Mouse (Mus musculus) thymus, adult 2 months (tissue): ENCODE measurements at regions not wholly inside any gene's neighbourhood (a gene's known extent, or its start where the extent isn't known, plus 50 kb on each side); places are given as distances from the start of the nearest gene placed in this dataset.

ENCODE experiments used
- DNase-seq: peaks from one replicate; pipeline ENCODE4 v3.0.0; 2021
- H3K27ac ChIP-seq: fragments of 200-500 bp; 2 replicates; pipeline ENCODE4 v1.5.1; 2012; ENCODE audit warnings: low read length, control low read depth; ENCODE audit not compliant: control insufficient read depth, insufficient read depth
- H3K27me3 ChIP-seq: fragments of 200-500 bp; 2 replicates; pipeline ENCODE4 v1.6.1; 2012; ENCODE audit warnings: mild to moderate bottlenecking, low read length, moderate library complexity, mixed read lengths; ENCODE audit not compliant: control insufficient read depth, insufficient read depth
- H3K36me3 ChIP-seq: fragments of 200-500 bp; 2 replicates; pipeline ENCODE4 v1.6.1; 2012; ENCODE audit warnings: mild to moderate bottlenecking, low read length, moderate library complexity; ENCODE audit not compliant: control insufficient read depth, insufficient read depth
- H3K4me1 ChIP-seq: fragments of 200-500 bp; replicated peaks from 2 replicates; pipeline ENCODE4 v1.6.1; 2012; ENCODE audit warnings: low read length; ENCODE audit not compliant: control insufficient read depth, insufficient read depth
- H3K4me3 ChIP-seq: fragments of 200-500 bp; 2 replicates; pipeline ENCODE4 v1.5.1; 2012; ENCODE audit warnings: mild to moderate bottlenecking, low read length, control low read depth, moderate library complexity; ENCODE audit not compliant: control insufficient read depth, insufficient read depth
- CTCF ChIP-seq: fragments of 200-500 bp; IDR thresholded peaks from 2 replicates; pipeline ENCODE4 v1.5.1; 2012; ENCODE audit warnings: mild to moderate bottlenecking, control low read depth, low read length, moderate library complexity, borderline replicate concordance; ENCODE audit not compliant: control insufficient read depth, poor library complexity, insufficient read depth; ENCODE audit errors: extremely low read depth
- POLR2A ChIP-seq: fragments of 200-500 bp; IDR thresholded peaks from 2 replicates; pipeline ENCODE4 v1.6.1; 2012; ENCODE audit warnings: mild to moderate bottlenecking, low read length, control low read depth, moderate library complexity; ENCODE audit not compliant: control insufficient read depth, poor library complexity, insufficient read depth; ENCODE audit errors: extremely low read depth
- WGBS: fragments of 180-500 bp; shearing (Covaris S2); methylation state at CpG from one replicate; pipeline ENCODE4 v1.1.7; 2018; 5-methylcytosine and 5-hydroxymethylcytosine counted together

DNA sequence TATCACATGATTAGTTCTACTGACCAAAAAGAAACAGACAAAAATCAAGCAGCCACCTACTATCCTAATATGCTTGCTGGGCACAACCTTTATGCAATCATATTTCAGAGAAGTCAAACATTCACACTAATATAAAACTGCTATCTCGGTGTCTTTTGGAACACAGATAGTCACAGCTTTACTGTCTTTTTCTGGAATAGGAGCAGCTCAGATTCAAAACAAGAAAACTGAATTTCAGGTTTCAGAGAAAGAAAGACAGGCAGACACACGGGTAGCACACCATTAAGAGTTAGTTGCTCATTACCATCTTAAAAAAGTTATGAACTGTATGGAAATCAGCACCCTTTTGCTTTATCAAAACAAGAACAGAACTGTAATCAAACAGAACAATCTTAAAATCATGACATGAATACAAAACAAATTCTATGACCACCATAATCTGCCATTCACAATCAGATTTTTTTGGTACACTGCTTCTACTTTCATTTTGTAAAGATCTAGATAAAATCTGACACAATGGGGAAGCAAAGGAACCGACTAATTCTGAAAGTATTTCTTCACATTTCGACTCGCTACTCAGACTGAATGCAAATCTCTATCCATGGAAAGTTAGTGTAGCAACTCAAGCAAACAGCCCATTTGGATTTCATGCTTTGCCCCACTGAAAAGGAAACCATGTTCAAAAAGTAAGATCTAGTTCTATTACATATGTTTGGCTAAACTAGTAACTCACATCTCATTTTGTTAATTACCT lies 315.1 kb downstream of the Tex13c3 start:
- no peaks in the 10 kb centered on the region for H3K27me3 ChIP-seq
- DNase-seq, result no peak
- WGBS, result 2% methylated on average over 5 of the region's 5 CpGs
- H3K4me3 ChIP-seq, result no peak overlapping the region
- H3K4me1 ChIP-seq, result no peaks in the 10 kb centered on the region
- no peaks in the 10 kb centered on the region for H3K36me3 ChIP-seq
- no peak for TF ChIP-seq POLR2A
- H3K27ac ChIP-seq, result no peak overlapping the region; the same call in 1 of the 2 replicates

DNA sequence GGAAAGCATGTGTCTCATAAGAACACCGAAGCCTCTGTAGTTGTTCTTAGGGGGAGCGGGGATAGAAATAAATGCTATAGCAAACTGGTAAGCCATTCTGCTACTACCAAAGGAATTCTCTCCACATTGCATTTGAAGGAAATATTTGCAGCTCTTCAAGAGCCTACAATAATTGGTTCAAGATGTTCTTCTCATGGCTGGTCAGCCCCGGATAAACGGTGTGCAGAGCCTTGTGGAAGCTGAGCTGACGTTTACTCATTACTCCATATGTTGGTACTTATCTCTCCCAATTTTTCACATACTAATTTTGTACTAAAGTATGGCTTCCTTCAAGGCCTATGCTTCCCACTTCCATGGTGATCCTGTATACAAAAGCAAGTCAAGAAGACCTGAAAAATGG lies 317.0 kb downstream of the Tex13c3 start:
- no peak overlapping the region for H3K27ac ChIP-seq

DNA sequence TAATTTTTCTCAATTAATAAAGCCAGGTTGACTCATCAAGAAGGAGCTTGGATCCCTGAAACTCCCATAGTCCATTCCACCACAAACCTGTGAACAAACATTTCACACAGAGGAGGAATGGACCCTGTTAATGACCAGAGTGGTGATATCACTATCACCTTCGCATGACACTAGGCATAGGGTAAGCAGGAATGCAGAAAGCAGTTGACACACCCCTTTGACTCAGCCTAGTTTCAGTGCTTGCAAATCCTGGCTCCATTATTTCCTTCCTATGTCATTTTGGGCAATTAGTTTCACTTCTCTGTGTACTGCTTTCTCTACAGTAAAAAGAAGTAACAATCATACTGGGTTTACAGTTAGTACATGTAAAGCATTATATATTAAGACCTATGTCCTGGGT lies 318.2 kb downstream of the Tex13c3 start:
- no peaks in the 10 kb centered on the region for H3K36me3 ChIP-seq
- WGBS, result 47% methylated on average over 1 of the region's 1 CpGs
- no peak overlapping the region for H3K4me3 ChIP-seq
- H3K27me3 ChIP-seq, result no peaks in the 10 kb centered on the region
- no peaks in the 10 kb centered on the region for H3K4me1 ChIP-seq
- DNase-seq, result no peak
- TF ChIP-seq POLR2A (no peak), CTCF (no peak)
- H3K27ac ChIP-seq, result no peak overlapping the region

More for the DNA sequence above, 317.0 kb downstream of the Tex13c3 start:
- DNase-seq, result no peak
- H3K36me3 ChIP-seq, result no peaks in the 10 kb centered on the region
- H3K4me3 ChIP-seq, result no peak overlapping the region
- H3K27me3 ChIP-seq, result no peaks in the 10 kb centered on the region
- H3K4me1 ChIP-seq, result no peaks in the 10 kb centered on the region
- 70% methylated on average over 5 of the region's 5 CpGs for WGBS
- TF ChIP-seq POLR2A (no peak), CTCF (no peak)

DNA sequence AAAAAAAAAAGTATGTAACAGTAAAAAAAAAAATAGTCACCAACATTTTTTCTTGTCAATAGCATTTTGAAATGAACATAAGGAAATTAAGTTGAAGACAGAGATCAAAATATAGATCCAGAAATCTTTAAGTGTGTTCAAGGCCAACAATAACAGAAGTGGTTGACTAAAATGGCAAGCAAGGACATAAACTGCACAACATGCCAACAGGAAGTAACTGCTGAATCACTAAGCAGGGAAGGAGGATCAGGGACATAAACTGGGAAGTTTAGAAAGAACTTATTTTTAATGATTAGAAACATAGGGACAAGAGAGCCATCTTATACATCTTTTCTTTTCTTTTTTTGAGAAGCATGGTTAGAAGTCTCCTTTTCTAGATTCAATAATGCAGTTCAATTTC lies 318.8 kb downstream of the Tex13c3 start:
- no peak for TF ChIP-seq POLR2A
- TF ChIP-seq CTCF, result no peak
- Histone ChIP-seq H3K36me3 (no peaks in the 10 kb centered on the region), H3K4me1 (no peaks in the 10 kb centered on the region), H3K27ac (no peak overlapping the region), H3K4me3 (no peak overlapping the region), H3K27me3 (no peaks in the 10 kb centered on the region)
- DNase-seq, result no peak

DNA sequence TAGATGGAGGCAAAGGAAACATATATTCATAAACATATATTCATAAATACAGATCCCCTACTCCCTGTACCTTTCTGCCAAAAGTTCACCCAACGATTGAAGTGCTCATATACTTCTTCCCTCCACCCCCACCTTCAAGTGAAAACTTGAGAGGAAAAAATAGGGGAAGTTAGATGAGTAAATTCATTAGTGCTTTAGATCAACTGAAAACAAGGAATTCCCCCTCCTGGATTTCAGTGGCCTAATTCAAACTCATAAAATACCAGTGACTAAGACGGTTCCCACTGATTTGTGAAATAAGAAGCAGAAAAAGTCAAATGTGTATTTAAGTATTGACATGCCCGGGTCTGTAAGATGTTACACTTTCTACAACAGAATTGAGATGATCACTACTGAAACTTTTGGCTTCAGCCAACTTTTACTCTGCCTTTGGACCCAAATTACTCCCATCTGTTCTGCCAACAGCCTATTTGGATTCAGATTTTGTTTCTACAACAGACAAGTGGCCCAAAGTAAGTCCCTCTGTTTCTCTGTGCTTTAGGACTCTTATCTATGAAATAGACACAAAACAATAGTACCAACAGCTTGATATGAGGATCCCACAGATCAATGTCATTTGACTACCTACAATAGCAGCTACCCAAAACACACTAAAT lies 320.7 kb downstream of the Tex13c3 start:
- TF ChIP-seq CTCF (no peak), POLR2A (no peak)
- no peak for DNase-seq
- no peaks in the 10 kb centered on the region for H3K36me3 ChIP-seq
- no peak overlapping the region for H3K4me3 ChIP-seq
- WGBS, result 38% methylated on average over 3 of the region's 3 CpGs
- H3K27ac ChIP-seq, result no peak overlapping the region
- no peaks in the 10 kb centered on the region for H3K27me3 ChIP-seq
- H3K4me1 ChIP-seq, result no peaks in the 10 kb centered on the region

DNA sequence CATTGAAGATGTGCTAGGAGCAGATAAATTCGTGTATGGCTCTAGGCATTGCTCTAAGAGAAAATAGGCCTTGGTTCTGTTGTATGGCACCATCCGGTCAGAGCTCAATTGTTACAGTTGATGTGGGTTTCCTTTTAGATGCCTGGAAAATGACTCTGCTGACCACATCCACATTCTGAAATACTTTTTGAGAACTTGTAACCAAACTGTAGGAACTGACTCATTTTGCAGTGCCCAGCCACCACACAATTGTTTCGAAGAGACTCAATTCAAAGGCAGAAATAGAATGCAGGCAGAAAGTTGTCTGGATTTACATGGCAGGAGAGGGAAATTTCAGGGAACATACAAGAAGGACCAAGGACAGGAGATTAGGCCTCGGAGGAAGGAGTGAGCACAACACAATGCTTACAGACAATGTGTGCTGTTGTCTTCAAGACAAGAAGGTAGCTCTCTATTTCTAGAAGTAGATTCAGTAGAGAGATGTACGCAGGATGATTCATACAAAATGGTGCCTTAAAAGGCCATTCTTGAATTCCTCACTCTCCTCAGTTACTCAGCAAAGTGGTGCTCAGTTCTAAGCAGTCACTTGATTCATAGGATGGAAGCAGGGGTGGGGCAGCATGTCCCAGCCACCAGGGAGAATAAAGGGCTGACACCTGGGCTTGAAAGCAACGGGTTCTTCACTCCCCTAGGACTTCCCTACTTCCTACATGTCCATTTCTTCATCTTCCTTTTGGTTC lies 323.5 kb downstream of the Tex13c3 start:
- WGBS, result 48% methylated on average over 6 of the region's 6 CpGs

More for the DNA sequence above, 323.5 kb downstream of the Tex13c3 start:
- DNase-seq, result no peak
- Histone ChIP-seq H3K4me3 (no peak overlapping the region), H3K27ac (no peak overlapping the region), H3K36me3 (no peaks in the 10 kb centered on the region), H3K4me1 (0 out of 2 replicates have a peak, but pooled peaks cover 2% of the 10 kb centered on the region), H3K27me3 (no peaks in the 10 kb centered on the region)
- no peak for TF ChIP-seq CTCF
- no peak for TF ChIP-seq POLR2A
